Mouse (Mus musculus) ES-E14 (cell line): ENCODE measurements at regions not wholly inside any gene's neighbourhood (a gene's known extent, or its start where the extent isn't known, plus 50 kb on each side); places are given as distances from the start of the nearest gene placed in this dataset.

Experiments used
- CHD2 ChIP-seq: IDR thresholded peaks from 2 replicates; pipeline ENCODE4 v1.6.1; 2014; ENCODE audit warnings: mild to moderate bottlenecking, low read depth, low read length, inconsistent platforms
- ZC3H11A ChIP-seq: IDR thresholded peaks from 2 replicates; pipeline ENCODE4 v1.6.1; 2012; ENCODE audit warnings: low read depth, mild to moderate bottlenecking, inconsistent platforms, low read length, borderline replicate concordance

DNA sequence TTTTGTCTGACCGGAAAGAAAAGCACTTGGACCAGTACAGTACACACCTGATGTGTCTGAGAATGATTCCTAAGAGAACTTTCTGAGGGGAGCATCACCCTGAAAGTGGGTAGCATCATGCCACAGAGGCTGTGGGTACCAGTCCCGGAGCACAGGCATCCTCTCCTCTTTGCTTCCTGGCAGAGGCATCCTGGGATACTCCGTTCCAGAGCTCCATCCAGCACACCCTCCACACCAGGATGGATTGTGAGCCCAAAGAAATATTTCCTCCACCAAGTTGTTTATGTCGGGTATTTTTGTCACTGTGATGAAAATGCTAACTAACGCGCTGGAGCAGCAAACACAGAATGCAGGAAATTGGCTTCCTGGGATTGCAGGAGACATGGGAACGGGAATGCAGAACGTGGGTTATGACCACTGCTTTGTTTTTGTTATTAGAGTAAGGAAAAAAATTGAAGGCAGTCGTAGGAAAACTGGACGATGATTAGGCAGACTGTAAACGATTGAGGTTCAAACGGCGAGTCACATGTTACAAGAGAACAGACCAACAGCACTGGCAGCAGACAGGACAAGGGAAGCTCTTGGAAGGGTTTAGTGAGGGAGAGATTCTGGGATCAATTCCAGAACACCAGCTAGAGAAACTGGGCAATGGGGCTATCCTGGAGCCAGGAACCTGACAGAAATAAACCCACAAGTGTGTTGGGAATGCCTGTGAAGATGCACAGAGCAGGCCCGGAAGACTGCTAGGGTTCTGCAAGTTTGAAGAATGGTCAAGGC is 134.6 kb downstream of the Fgf18 start:
- no peak for TF ChIP-seq CHD2
- TF ChIP-seq ZC3H11A = no peak
